Mouse (Mus musculus) lung, postnatal 4 days (tissue): Measurements from ENCODE around the gene Ly6g.
"Not testable (repeated sequence)": the region's sequence is repeated elsewhere in the genome, so short reads cannot be mapped to it uniquely, and the experiment has no call there.

ENCODE experiments used
- DNase-seq, 2 experiments: peaks; one replicate each; pipeline ENCODE4 v3.0.0; 2021

Gene Ly6g

DNA sequence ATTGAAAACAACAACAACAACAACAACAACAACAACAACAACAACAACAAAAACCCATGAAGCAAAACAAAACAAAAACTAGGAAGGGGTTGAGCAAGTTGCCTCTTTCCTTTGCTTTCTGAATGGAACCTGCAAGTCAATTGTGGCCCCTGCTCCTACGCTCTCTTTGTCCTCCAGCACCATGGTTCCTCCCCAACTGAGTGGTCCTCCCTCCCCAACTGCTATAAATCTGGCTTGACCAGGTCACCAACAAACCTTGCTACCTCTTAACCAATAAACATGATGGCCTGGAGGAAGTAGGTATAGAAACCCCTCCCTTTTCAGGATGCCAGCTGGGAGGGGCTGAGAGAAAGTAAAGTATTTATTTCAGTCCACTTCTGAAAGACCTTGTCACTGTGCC, at the start of gene Ly6g:
TSS of gene Ly6g (plus strand) at position 301 of the 400 bp plus-strand sequence.
- DNase-seq, result no peak

DNA sequence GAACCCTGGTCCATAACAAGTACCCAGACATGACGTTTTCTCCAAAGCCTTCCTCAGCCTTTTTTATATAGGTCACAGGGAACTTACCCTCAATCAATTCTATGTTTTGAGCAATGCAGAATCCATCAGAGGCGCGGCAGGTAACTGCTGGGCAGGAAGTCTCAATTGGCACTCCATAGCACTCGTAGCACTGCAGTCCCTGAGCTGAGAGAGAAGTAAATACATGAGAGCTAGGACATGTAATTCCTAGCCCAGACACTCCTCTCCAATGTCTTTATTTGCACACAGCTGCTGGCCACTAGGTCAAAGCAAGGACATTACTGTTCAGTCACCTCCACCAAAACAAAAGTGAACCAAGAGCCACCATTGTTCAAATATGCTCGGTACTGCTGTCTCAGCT, 44.6 kb upstream of the Ly6g start:
- not testable (repeated sequence) for DNase-seq

DNA sequence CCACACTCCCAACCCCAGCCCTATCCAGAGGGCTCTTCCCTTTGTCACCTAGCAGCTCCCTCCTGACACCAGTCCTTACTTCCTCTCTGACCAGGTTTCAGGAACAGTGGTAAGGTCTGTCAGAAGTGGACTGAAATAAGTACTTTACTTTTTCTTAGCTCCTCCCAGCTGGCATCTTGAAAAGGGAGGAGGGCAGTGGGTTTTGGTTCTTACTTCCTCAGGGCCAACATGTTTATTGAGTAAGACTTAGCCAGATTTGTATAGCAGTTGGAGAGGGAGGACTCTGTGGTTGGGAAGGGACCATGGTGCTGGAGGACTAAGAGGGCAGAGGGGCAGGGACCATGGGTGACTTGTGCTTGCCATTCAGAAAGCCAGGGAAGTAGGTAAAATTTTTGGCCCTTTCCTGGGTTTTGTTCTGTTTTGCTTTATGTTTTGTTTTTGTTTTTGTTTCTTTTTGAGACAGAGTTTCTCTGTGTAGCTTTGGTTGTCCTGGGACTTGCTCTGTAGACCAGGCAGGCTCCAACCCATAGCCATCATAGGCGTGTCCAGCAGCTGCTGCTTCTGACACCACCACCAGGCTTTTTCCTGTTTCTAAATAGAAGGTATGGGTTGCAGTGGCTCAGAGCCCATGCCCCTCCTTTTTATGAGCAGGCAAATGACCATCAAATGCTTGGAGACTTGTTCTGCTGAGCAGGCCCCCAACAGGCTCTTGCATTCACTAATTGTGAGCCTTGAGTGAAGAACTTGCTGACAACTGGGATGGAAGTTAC, 43.0 kb upstream of the Ly6g start, which contains the start of gene Ly6c2:
TSS of gene Ly6c2 (minus strand) at position 110 of the 770 bp plus-strand sequence.
- not testable (repeated sequence) for DNase-seq

DNA sequence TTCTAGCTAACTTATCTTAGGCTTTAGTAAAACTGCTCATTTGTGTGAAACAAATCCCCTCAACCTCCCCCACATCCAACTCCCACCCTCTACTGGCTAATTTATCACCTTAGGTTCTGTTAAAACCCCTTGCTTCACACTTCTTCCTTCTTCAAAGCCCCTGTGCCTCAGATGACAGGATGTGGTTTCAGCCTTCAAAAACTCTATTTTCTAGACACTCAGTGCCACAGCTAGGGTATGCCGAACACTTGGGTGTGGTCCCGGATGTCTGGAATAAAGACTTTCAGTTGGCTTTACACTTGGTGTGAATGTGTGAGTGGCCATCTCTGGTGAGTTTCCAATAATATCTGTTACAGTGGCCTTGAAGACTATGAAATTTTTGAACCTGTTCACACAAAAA, 38.5 kb upstream of the Ly6g start:
- no peak for DNase-seq

DNA sequence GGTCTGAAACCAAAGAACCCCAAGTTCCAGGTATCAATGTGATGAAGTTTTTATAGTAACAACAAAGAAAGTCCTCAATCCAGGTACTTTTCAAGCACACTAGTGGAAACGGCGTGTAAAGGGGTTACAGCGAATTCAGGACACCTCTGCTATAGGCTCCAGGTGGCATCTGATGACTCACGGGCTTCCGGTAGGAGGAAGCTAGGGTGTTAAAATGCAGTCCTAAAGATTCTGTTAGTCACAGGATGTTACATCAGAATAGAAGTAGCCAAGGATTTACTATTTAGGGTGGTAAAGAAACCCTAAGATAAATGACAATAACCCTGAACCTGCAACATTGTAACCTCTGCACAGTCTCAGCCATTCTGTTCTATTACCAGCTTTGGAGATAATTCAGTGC, 37.6 kb upstream of the Ly6g start:
- not testable (repeated sequence) for DNase-seq

DNA sequence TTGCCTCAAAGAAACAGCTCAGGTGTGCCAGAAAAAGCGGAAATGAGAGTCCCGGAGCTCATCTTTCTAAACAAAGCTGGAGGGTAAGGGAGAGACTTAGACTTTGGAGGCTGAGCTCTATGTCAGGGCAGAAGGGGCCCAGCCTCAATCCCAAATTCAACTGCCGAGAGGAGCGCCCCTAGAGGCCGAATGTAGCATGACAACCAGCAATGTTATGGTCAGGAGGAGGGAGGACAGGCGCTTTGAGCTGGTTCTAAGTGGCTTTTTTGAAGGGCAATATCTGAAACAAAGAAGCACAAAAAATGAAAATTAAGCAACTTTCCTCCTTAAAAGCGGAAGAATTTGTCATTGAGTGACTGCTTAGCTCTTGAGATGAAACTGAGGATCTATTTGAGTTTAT, 36.3 kb upstream of the Ly6g start:
- peak; percentile 30 to 71 for DNase-seq

DNA sequence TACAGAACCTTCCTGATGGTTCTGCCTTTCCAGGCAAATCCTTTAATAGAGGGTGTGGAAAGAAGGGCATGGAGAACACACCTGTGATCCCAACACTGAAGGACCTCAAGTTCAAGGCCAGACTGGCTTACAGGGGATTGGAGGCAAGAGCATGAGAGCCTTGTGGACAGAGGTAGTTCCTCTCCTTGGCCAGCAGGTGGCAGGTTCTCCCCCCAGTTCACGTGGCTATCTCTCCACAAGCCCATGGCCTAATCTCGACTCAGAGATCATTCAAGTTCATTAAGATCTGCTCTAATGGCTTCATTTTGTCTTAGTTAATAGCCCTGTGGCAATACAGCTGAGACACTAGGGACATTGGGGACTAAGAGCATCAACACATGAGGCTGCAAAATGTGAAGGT, 35.0 kb upstream of the Ly6g start:
- peak in 1 of 2 experiments; percentile 48 for DNase-seq

DNA sequence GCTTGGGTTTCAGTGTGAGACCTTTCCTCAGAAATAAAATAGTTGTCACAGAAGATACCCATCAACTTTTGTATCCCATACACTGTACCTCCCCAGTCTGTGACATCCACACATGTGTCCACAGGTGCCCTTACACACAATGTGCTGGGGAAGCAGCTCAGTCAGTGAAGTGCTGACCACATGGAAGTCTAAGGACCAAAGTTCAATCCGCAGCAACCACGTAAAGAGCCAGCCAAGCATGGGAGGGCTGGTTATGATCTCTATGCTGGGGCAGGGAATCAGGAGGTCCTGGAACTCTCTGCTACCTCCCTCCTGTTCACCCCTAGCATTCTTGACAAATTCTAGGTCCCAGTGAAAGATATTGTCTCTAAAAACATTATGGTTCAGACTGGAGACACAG, 22.7 kb upstream of the Ly6g start:
- DNase-seq, result not testable (repeated sequence)

DNA sequence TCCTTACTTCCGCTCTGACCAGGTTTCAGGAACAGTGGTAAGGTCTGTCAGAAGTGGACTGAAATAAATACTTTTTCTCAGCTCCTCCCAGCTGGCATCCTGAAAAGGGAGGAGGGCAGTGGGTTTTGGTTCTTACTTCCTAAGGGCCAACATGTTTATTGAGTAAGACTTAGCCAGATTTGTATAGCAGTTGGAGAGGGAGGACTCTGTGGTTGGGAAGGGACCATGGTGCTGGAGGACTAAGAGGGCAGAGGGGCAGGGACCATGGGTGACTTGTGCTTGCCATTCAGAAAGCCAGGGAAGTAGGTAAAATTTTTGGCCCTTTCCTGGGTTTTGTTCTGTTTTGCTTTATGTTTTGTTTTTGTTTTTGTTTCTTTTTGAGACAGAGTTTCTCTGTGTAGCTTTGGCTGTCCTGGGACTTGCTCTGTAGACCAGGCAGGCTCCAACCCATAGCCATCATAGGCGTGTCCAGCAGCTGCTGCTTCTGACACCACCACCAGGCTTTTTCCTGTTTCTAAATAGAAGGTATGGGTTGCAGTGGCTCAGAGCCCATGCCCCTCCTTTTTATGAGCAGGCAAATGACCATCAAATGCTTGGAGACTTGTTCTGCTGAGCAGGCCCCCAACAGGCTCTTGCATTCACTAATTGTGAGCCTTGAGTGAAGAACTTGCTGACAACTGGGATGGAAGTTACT, 19.8 kb upstream of the Ly6g start:
- not testable (repeated sequence) for DNase-seq

DNA sequence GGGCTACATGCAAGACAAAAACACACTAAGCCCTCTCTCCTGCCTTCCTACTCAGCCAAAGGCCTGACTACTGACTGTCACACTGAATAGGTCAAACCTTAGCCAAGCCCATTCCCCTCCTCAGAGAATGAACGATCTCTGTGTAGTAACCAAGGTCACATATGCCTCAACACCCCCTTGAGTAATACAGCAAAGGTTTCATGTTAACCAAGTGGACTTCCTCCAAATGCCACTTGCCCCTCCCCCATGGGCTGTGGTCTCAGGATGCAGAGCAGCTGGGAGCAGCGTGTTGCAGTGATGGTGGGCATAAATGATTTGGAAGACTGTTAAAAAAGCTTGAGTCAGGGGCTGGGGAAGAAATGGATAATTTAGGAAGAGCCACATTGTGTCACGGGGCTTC, 17.3 kb upstream of the Ly6g start:
- DNase-seq, result peak in 1 of 2 experiments; percentile 7

DNA sequence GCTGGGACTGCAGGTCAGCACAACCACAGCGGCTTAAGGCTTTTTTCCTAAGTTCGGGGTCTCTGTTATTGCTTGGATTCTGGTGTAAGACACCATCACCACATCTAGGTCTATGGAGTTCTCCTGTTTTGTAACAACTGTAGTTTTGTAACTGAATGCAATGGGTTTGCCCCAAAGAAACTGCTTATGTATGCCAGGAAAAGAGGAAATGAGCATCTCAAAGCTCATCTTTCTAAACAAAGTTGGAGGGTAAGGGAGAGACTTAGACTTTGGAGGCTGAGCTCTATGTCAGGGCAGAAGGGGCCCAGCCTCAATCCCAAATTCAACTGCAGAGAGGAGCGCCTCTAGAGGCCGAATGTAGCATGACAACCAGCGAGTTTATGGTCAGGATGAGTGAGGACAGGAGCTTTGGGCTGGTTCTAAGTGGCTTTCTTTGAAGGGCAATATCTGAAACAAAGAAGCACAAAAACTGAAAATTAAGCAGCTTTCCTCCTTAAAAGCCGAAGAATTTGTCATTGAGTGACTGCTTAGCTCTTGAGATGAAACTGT, 13.2 kb upstream of the Ly6g start:
- peak in 1 of 2 experiments; percentile 47 for DNase-seq

DNA sequence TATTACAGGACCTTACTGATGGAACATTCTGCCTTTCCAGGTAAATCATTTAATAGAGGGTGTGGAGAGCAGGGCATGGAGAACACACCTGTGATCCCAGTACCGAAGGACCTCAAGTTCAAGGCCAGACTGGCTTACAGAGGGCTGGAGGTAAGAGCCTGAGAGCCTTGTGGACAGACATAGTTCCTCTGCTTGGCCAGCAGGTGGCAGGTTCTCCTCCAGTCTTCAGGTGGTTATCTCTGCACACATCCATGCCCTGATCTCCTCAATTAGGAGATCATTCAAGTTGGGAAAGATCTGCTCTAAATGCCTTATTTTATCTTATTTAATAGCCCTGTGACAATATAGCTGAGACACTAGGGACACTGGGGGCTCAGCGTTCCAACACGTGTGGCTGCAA, 11.3 kb upstream of the Ly6g start:
- DNase-seq, result peak in 1 of 2 experiments; percentile 12

DNA sequence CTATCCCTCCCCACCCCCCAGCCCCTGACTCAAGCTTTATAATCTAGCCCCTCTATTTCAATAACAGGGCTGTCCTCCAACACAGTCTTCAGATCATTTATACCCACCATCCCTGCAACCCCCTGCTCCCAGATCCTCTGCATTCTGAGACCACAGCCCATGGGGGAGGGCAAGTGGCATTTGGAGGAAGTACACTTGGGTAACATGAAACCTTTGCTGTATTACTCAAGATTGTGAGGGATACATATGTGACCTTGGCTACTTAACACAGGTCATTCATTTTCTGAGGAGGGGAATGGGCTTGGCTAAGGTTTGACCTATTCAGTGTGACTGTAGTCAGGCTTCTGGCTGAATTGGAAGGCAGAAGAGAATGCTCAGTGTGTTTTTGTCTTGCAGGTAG, 2.0 kb upstream of the Ly6g start:
- DNase-seq, result no peak

DNA sequence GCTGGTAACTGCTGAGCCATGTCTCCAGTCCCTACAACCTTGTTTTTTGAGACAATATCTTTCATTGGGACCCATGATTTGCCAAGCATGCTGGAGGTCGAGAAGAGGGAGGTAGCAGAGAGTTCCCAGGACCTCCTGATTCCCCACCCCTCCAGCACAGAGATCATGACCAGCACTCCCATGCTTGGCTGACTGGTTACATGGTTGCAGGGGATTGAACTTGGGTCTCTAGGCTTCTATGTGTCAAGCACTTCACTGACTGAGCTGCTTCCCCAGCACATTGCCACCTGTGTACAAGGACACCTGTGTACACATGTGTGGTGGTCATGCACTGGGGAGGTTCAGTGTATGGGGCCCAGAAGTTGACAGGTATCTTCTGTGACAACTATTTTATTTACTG, 2.6 kb downstream of the Ly6g start:
- DNase-seq, result no peak

DNA sequence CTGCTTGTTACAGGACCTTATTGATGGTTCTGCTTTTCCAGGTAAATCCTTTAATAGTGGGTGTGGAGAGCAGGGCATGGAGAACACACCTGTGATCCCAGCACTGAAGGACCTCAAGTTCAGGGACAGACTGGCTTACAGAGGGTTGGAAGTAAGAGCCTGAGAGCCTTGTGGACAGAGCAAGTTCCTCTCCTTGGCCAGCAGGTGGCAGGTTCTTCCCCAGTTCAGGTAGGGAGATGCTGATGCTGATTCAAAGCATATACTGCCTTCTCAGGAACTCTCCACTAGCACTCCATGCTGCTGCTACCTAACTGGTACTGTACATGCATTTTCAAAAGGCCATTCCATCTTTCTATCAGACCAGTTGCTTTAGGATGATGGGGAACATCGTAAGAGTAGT, 20.5 kb downstream of the Ly6g start:
- peak in 1 of 2 experiments; percentile 36 for DNase-seq

DNA sequence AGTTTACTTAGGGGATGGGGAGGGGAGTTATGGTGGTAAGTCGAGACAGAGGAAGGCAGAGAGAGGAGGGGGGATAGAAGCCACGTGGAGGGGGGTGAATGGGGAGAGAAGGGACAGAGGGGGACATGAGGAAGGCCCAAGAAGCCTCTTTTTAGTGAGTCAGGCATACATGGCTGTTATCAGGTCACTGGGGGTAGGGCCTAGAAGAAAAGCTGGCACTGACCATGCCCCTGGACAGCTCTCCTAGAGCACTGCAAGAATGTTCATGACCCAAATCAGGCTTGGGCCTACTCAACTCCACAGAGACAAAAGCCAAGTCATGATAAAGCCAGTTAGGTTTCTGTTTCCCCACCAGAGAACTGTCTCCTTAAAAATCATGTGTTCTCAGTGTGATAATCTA, 31.3 kb downstream of the Ly6g start:
- no peak for DNase-seq

DNA sequence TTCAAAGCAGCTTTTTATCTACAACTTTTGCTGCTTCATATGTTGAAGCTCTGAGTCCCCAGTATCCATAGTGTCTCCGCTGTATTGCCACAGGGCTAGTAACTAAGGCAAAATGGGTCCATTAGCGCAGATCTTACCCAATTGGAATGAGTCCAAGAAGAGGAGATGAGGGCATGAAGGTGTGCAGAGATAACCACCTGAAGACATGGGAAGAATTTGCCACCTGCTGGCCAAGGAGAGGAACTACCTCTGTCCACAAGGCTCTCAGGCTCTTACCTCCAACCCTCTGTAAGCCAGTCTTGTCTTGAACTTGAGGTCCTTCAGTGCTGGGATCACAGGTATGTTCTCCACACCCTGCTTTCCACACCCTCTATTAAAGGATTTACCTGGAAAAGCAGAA, 34.1 kb downstream of the Ly6g start:
- peak in 1 of 2 experiments; percentile 19 for DNase-seq

DNA sequence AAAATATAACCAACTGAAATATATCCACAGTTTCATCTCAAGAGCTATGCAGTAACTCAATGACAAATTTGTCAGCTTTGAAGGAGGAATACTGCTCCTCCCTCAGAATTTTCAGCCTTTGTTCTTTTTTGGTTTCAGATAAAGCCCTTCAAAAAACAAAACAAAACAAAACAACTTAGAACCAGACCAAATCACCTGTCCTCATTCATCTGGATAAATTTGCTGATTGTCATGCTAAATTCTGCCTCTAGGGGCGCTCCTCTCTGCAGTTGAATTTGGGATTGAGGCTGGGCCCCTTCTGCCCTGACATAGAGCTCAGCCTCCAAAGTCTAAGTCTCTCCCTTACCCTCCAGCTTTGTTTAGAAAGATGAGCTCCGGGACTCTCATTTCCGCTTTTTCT, 35.5 kb downstream of the Ly6g start:
- DNase-seq, result not testable (repeated sequence)
